Mouse (Mus musculus) kidney, postnatal 0 days (tissue): ENCODE data around the gene Vwa3b. TPM values are rescaled to one million over a fixed set of nuclear protein-coding genes. Genes with fewer than 3 reads are reported as not detected.

Source experiments
- ATAC-seq: fragments of 200-750 bp; cut with Nextera tagmentation; replicated peaks from 2 replicates; pipeline ENCODE4 v1.8.0; 2017; ENCODE audit warnings: low read depth, moderate number of reproducible peaks, moderate TSS enrichment, moderate library complexity; ENCODE audit not compliant: low FRiP score
- DNase-seq: peaks from one replicate; pipeline ENCODE4 v3.0.0-alpha.2; 2016; ENCODE audit warnings: low spot score
- H3K27ac ChIP-seq: fragments of 300-500 bp; sonication (generic); 2 replicates; pipeline ENCODE4 v1.5.1; 2014; ENCODE audit warnings: mild to moderate bottlenecking
- H3K27me3 ChIP-seq: fragments of 300-500 bp; sonication (generic); 2 replicates; pipeline ENCODE4 v1.6.1; 2014; ENCODE audit warnings: low read length, mixed read lengths; ENCODE audit not compliant: insufficient read depth
- H3K36me3 ChIP-seq: fragments of 300-500 bp; sonication (generic); 2 replicates; pipeline ENCODE4 v1.6.1; 2014; ENCODE audit warnings: low read length, mixed read lengths; ENCODE audit not compliant: insufficient read depth
- H3K4me1 ChIP-seq: fragments of 300-500 bp; sonication (generic); replicated peaks from 2 replicates; pipeline ENCODE4 v1.6.1; 2014; ENCODE audit warnings: antibody characterized with exemption, low read length, mixed read lengths; ENCODE audit not compliant: insufficient read depth
- H3K4me2 ChIP-seq: fragments of 300-500 bp; sonication (generic); 2 replicates; pipeline ENCODE4 v1.6.1; 2014; ENCODE audit warnings: mild to moderate bottlenecking, low read length, moderate library complexity, mixed read lengths
- H3K4me3 ChIP-seq: fragments of 300-500 bp; sonication (generic); replicated peaks from 2 replicates; pipeline ENCODE4 v1.5.1; 2014; ENCODE audit warnings: low read depth, low read length
- H3K9ac ChIP-seq: fragments of 300-500 bp; sonication (generic); 2 replicates; pipeline ENCODE4 v1.6.1; 2014; ENCODE audit warnings: low read depth, low read length
- H3K9me3 ChIP-seq: fragments of 300-500 bp; sonication (generic); replicated peaks from 2 replicates; pipeline ENCODE4 v1.6.1; 2016; ENCODE audit warnings: low read length, inconsistent platforms, mixed read lengths
- CTCF ChIP-seq: IDR thresholded peaks from 2 replicates; pipeline ENCODE4 v1.5.1; 2016; ENCODE audit warnings: antibody characterized with exemption, low read depth, mild to moderate bottlenecking, moderate library complexity
- WGBS: fragments of 180-500 bp; shearing (Covaris S2); extraction: QIAGEN DNeasy Blood & Tissue Kit; methylation state at CpG from one replicate; pipeline ENCODE4 v1.1.7; 2014; 5-methylcytosine and 5-hydroxymethylcytosine counted together
- polyA plus RNA-seq: library from polyadenylated mRNA; unstranded; fragments of >200 nt; fragmentation: Nextera tagmentation; extraction: Ambion mirVana; gene quantifications from 2 replicates; pipeline ENCODE4 v1.2.1, GENCODE M21; 2015

Gene Vwa3b
- polyA plus RNA-seq, 1 experiment from 2014 or later, result 0.24 TPM

- H3K4me1 ChIP-seq, result no peaks in the 10 kb centered on the region
- H3K36me3 ChIP-seq, result no peaks in the 10 kb centered on the region
- no peaks in the 10 kb centered on the region for H3K27me3 ChIP-seq
- TF ChIP-seq CTCF, result no peak
- no peaks in the 10 kb centered on the region; the same call in none of the 2 replicates for H3K9me3 ChIP-seq
- no peak overlapping the region for H3K27ac ChIP-seq
- H3K4me2 ChIP-seq, result no peak overlapping the region
- ATAC-seq (no peak), DNase-seq (peak; percentile 12)
- no peak overlapping the region for H3K4me3 ChIP-seq
- H3K9ac ChIP-seq, result no peak overlapping the region
- 47% methylated on average over 6 of the region's 6 CpGs for WGBS
Observed at GRCm38 (mm10) chr1:37166066-37166465, 139.7 kb downstream of the Vwa3b start.

- ATAC-seq, result no peak
- Histone ChIP-seq H3K36me3 (no peaks in the 10 kb centered on the region), H3K27ac (no peak overlapping the region), H3K27me3 (no peaks in the 10 kb centered on the region), H3K4me1 (no peaks in the 10 kb centered on the region), H3K9me3 (no peaks in the 10 kb centered on the region), H3K4me3 (no peak overlapping the region), H3K4me2 (no peak overlapping the region), H3K9ac (no peak overlapping the region)
- no peak for DNase-seq
- WGBS, result 79% methylated on average over 7 of the region's 7 CpGs
- TF ChIP-seq CTCF, result no peak
Observed at GRCm38 (mm10) chr1:37167918-37168317, 141.5 kb downstream of the Vwa3b start.

- TF ChIP-seq CTCF, result peak; percentile 61
- H3K9ac ChIP-seq, result no peak overlapping the region
- no peak overlapping the region for H3K4me2 ChIP-seq
- no peak overlapping the region for H3K27ac ChIP-seq
- 87% methylated on average over 2 of the region's 2 CpGs for whole genome bisulfite sequencing
- no peaks in the 10 kb centered on the region for H3K4me1 ChIP-seq
- no peaks in the 10 kb centered on the region for H3K9me3 ChIP-seq
- H3K4me3 ChIP-seq, result no peak overlapping the region
- no peaks in the 10 kb centered on the region for H3K27me3 ChIP-seq
- H3K36me3 ChIP-seq, result no peaks in the 10 kb centered on the region
- peak; percentile 23 for DNase-seq
- ATAC-seq, result no peak
Observed at GRCm38 (mm10) chr1:37177874-37178273, 151.5 kb downstream of the Vwa3b start.

GRCm38 (mm10) chr1:37179852-37180251, 153.5 kb downstream of the Vwa3b start:
- no peak for DNase-seq
- no peak for TF ChIP-seq CTCF
- Histone ChIP-seq H3K9ac (no peak overlapping the region), H3K9me3 (no peaks in the 10 kb centered on the region), H3K4me1 (no peaks in the 10 kb centered on the region), H3K36me3 (no peaks in the 10 kb centered on the region), H3K4me2 (no peak overlapping the region), H3K27ac (no peak overlapping the region), H3K27me3 (no peaks in the 10 kb centered on the region), H3K4me3 (no peak overlapping the region)
- WGBS, result 75% methylated on average over 5 of the region's 5 CpGs
- no peak for ATAC-seq

GRCm38 (mm10) chr1:37187050-37187449, 160.7 kb downstream of the Vwa3b start:
- H3K4me3 ChIP-seq, result no peak overlapping the region
- no peaks in the 10 kb centered on the region for H3K36me3 ChIP-seq
- H3K9ac ChIP-seq, result no peak overlapping the region
- H3K9me3 ChIP-seq, result no peaks in the 10 kb centered on the region
- H3K27ac ChIP-seq, result no peak overlapping the region
- no peak overlapping the region for H3K4me2 ChIP-seq
- TF ChIP-seq CTCF, result no peak
- no peaks in the 10 kb centered on the region for H3K4me1 ChIP-seq
- DNase-seq (no peak), ATAC-seq (no peak)
- WGBS, result 77% methylated on average over 6 of the region's 6 CpGs
- no peaks in the 10 kb centered on the region for H3K27me3 ChIP-seq

GRCm38 (mm10) chr1:37194607-37195006, 168.2 kb downstream of the Vwa3b start:
- H3K9me3 ChIP-seq, result no peaks in the 10 kb centered on the region
- no peak overlapping the region for H3K4me3 ChIP-seq
- no peak overlapping the region for H3K9ac ChIP-seq
- WGBS, result 62% methylated on average over 4 of the region's 4 CpGs
- no peaks in the 10 kb centered on the region for H3K4me1 ChIP-seq
- no peak overlapping the region for H3K27ac ChIP-seq
- DNase-seq (peak; percentile 51), ATAC-seq (no peak)
- no peak overlapping the region for H3K4me2 ChIP-seq
- TF ChIP-seq CTCF, result peak; percentile 61
- no peaks in the 10 kb centered on the region for H3K36me3 ChIP-seq
- H3K27me3 ChIP-seq, result no peaks in the 10 kb centered on the region

- Histone ChIP-seq H3K36me3 (no peaks in the 10 kb centered on the region), H3K27ac (no peak overlapping the region), H3K4me1 (no peaks in the 10 kb centered on the region), H3K9me3 (no peaks in the 10 kb centered on the region), H3K9ac (no peak overlapping the region), H3K4me2 (no peak overlapping the region), H3K4me3 (no peak overlapping the region), H3K27me3 (no peaks in the 10 kb centered on the region)
- DNase-seq (no peak), ATAC-seq (no peak)
- TF ChIP-seq CTCF, result no peak
- 88% methylated on average over 4 of the region's 4 CpGs for WGBS
Observed at GRCm38 (mm10) chr1:37201406-37201805, 175.0 kb downstream of the Vwa3b start.
